Mouse (Mus musculus) megakaryocyte-erythroid progenitor cell, adult 5-6 weeks (primary cell): ENCODE measurements around the gene Trim25. TPM values are rescaled to one million over a fixed set of nuclear protein-coding genes. Genes with fewer than 3 reads are reported as not detected.
A peak's percentile ranks its signal among the peaks of the same experiment; 100 is the strongest.

Source experiments
- ATAC-seq: replicated peaks from 2 replicates; pipeline ENCODE4 v1.8.0; 2016; ENCODE audit warnings: mild to moderate bottlenecking, inconsistent platforms; ENCODE audit not compliant: severe bottlenecking, poor library complexity, low FRiP score, low TSS enrichment
- total RNA-seq, 2 experiments: library from RNA; stranded (forward) in 1 of 2; stranded (reverse) in 1 of 2; fragments of 200-1000, 215-1000 nt in 1 of 2; fragments of >200 nt in 1 of 2; fragmentation: Nextera tagmentation in 1 of 2; gene quantifications; 2 replicates each; pipeline ENCODE4 v1.2.3; 2014 to 2017

Gene Trim25
- total RNA-seq (2014; fragmentation: Nextera tagmentation) (35.5 and 49.4 TPM in 2 replicates), total RNA-seq (2017) (28.0 and 30.7 TPM in 2 replicates)

DNA sequence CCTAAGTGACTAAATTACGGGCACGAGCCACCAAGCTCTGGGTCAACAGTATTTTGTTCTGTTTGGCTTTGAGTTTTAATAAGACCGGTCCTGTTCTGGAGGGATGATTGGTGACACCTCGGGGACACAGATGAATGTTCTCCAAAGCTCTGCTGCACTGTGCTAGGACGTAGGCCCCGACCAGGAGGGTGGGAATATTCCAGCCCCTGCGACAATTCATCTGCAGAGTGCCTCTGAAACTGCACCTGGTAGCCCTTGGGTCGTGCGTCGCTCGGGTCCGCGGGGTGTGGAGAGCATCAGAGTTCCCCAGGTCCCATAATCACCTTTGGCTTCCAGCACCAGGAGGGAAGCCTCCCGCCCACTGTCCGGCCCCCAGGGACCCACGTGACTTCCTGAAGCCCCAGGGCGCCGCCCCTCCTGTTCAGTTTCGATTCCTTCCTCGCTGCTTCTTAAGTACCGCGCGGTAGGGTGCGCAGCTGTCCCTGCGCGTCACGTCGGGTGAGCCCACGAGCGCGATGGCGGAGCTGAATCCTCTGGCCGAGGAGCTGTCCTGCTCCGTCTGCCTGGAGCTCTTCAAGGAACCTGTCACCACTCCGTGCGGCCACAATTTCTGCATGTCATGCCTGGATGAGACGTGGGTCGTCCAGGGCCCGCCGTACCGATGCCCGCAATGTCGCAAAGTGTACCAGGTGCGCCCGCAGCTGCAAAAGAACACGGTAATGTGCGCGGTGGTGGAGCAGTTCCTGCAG, at the start of gene Trim25:
Trim25 (plus strand) TSS at position 403 of the 749 bp plus-strand sequence.
- ATAC-seq = peak; percentile 93

DNA sequence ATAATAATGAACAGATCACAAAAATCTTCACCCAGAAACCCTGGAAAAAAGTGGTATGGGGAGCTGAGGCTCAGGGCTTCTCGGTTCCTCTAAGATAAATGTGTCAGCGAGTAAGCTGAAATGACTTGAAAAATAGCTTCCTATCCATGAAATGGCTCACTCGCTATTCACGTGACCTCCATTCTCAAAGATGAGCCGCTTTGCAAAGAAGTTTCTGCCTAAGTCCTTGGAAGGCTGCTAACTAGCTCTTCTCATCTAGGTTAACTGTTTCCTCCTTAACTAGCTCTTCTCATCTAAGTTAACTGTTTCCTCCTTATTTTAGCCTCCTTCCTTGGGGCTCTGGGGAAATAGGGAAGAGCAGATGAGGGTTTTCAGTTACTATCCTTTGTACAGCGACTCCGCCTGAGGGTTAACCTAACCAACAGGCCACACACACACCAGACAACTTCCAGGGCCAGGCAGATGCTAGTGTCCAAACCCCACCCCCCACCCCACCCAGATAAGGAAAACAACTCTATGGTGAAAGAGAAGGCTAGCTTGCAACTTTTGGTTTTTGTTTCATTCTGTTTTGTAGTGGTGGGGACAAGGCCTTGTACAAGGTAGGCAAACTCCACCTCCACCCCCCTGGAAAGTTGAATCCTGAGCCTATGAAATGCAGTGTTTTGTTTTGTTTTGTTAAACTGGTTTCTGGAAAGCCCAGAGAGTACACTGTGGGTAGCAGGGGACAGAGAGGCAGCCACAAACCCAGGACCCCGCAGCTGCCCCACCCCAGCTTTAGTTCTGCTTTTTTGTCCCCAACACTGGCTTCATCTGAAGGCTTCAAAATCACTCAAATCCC, 49.2 kb upstream of the Trim25 start:
- no peak for ATAC-seq

DNA sequence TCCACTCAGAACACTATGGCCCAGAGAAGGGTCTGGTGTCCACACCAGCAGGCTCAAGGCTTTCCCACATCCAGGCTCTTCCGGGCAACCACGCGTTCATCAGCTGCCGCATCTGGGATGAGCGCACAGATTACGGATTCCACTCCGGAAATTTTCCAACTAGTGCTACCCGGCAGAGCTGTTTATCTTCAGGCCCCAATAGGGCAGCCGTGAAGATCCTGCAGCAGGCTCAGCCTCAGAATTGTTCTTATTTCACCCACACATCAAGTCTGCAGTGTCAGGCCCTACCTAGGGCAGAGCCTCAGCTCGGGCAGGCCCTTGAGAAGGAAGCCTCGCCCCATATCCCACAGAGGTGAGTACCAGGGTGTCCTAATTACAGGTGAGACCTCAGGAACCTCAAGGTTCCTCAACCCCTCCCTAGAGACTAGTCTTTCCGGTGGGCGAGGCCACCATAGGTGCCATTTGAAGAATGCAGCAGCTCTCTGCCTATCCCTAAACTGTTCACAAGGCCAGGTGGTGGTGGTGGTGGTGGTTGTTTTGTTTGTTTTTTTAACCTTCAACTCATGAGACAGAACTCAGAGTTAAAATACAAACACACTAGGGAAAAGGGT, 48.4 kb upstream of the Trim25 start:
- ATAC-seq = no peak

GRCm38 (mm10) chr11:88951576-88951975, 47.6 kb upstream of the Trim25 start:
- ATAC-seq = no peak

DNA sequence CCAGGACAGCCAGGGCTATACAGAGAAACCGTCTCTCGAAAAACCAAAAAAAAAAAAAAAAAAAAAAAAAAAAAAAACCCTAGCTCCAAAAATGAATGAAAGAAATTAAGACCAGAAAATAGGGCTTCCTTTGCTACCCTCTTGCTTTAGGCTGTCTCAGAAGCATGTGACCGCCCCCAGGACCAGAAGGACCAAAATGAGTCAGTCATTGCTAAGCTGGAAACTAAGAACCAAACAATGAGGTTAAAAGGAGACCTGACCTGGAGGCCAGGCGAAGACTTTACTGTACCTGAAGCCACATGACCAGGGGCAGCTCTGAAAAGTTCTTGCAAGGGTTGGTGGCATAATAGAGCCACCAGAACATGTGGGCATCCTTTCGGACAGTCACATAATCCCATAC, 47.1 kb upstream of the Trim25 start:
- ATAC-seq = no peak

DNA sequence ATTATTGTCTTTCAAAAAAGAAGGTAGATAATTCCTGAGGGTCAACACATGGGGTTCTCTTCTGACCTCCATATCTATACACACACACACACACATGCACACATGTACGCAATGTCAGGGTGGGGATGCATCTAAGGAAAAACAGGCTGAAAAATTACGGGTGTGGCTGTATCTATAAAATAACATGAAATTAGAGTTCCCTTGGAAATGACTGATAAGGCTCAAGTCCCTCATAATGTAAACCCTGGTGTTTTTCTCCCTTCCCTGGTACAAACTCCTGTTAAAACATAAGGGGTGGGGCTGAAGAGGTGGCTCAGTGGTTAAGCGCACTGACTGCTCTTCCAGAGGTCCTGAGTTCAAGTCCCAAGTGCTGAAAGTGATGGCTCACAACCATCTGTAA, 45.6 kb upstream of the Trim25 start:
- peak; percentile 34 for ATAC-seq

DNA sequence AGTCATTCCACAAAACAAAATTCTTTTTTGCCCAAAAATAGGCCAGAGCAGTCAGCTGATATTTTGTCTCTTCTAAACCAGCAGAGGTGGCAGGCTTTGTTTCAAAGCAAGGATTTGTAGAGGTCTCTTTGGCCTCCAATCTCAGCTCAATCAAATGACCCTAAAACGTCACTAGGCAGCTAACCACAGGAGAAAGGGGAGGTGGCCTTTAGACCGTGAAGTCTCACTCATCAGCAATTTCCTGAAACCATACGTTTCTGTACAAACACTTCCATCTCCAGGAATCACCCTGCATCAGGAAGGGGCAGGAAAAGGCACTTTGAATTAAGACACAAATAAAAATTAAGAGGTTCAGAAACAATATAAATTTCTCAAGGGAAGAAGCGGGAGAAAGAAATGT, 44.4 kb upstream of the Trim25 start:
- no peak for ATAC-seq

DNA sequence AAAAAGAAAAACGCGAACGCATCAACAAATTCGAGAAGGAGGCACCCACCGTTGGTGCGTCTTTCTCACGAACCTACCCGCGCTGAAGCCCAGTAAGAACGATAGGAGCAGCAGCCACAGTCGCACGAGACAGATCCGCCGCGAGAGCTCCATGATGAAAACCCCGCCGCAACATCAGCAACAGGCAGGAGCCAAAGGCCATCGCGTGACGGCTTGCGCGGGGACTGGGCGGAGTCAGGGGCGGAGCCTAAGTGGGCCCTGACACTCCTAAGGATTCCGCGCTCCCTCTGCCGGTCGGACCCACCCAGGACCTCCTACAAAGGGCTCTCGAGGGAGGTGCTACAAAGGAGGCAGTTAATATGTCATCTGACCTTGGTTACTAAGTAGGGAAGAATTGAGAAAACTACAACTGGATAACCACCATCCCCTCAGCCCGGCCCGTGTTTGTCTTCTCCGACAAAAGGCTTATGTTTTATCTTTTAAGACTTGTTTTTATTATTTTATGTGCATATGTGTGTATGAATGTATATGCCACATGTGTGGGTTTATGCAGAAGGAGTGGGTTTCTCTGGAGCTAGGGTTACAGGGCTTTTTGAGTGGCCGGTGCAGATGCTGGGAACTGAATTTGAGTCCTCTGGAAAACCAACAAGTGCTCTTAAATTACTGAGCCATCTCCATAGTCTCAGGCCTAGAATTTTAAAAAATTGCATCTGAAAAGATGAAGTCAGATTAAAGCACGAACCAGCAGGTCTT, 43.8 kb upstream of the Trim25 start, which contains the start of gene Scpep1:
Scpep1 (minus strand) TSS at position 249 of the 753 bp plus-strand sequence.
- peak; percentile 100 for ATAC-seq

GRCm38 (mm10) chr11:88958851-88959250, 40.3 kb upstream of the Trim25 start:
- ATAC-seq = no peak

DNA sequence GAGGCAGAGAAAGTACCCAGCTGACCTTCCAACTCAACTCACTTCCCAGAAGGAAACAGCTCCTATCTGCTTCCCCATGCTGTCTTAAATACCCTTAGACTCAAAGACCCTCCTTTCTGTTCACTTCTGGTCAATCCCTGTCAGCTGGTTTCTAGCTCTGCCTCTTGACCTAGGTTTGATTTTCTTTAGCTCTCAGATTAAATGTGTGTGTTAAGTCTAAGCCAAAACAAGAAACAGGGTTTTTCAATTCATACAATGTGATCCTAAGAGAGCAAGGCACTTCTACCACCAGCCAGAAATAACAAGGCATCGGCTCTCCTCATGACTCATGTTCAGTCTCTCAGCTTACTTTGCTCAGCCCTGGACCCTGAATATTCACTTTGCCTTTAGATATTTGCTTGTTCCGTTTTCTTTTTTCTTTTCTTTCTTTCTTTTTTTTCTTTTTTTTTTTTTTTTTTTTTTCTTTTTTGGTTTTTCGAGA, 32.3 kb upstream of the Trim25 start, which contains the start of gene Elobl:
Elobl (minus strand) TSS at position 51 of the 481 bp plus-strand sequence.
- no peak for ATAC-seq

GRCm38 (mm10) chr11:88970202-88970732, 28.9 kb upstream of the Trim25 start, which contains the start of gene Coil:
TSS of gene Coil (plus strand) at chr11:88970252.
- ATAC-seq = no peak

DNA sequence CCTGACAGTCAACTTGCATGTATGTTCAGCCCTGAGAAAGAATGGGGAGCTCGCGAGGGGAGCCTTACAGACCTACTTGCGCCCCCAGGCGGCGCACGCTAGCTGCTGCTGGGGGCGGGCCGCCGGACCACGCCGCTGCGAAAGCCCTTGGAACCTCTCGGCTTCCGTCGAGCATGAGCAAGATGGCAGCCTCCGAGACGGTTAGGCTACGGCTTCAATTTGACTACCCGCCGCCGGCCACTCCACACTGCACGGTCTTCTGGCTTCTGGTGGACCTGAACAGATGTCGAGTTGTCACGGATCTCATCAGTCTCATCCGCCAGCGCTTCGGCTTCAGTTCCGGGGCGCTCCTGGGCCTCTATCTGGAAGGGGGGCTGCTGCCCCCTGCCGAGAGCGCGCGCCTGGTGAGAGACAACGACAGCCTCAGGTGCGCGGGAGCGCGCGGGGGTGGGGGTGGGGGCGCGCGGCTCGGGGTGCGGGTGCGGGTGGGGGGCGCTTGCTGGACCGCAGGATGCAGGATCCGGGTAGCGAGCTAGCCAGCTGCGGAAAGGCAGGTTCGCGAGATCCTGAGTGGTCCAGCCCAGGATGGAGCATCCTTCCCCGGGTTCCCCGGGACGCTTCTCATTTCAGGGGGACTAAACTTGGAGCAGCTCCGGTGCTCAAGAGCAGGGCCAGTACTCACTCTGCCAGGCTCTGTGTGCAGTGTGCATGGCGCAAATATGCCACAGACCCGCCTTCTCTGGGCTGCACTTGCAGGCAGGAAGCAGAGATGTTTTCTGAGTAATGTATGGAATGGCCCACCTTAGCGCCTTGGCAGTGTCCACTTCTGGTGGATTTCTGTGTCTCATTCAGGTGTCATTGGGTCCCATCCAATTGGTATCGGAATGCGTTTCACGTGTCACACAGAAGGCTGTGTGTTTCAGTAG, 25.1 kb upstream of the Trim25 start:
- peak; percentile 88 for ATAC-seq

DNA sequence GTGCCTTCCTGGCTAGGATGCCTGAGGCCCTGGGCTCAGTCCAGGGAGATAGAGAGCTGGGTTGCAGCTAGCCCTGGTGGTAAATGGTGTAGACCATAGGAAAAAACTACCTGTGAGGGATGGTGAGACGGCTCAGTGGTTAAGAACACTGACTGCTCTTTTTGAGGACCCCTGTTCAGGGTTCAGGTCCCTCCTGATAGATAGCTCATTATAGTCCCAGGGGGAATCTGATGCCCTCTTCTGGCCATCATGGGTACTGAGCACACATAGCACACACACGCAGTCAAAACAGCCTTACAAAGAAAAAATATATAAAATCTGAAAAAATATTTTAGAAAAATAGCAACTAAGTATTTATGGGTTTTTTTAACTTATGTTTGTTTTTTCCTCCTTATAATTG, 22.9 kb upstream of the Trim25 start:
- 0 out of 2 replicates have a peak, but pooled peaks have one; percentile 23 for ATAC-seq

DNA sequence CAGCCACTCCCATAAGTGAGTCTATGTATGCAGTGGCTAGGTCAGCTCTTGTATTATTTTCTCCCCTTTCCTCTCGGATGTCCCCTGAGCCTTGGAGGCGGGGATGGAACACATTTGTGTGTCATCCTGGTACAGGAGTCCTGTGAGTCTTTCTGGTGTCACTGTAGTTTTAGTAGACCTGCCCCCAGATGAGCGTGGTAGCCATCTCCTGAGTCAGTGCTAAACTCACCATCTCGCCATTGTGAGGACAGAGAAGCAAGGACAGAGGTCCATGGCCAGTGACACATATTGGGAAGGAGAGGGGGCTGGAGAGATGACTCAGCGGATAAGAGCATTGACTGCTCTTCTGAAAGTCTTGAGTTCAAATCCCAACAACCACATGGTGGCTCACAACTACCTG, 22.0 kb upstream of the Trim25 start:
- no peak for ATAC-seq

DNA sequence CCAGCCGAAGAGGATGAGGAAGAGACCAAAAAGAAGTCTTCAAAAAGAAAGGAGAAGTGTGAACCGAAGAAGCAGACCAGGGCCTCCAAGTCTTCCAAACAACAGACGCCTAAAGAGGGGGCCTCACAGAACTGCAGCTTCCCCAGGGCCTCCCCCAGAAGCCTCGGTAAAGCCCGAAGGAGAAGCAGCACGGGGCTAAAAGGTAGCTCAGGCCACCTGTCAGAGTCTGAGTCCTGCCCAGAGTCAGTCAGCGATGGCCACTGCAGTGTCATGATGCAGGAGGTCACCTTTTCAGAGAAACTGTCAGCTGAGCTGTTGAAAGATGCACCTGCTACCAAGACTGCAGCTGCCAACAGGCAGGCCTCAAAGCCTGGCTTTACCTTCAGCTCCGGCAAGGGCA, 17.8 kb upstream of the Trim25 start:
- ATAC-seq = no peak

- ATAC-seq = no peak
These were observed 12.6 kb upstream of the Trim25 start for GRCm38 (mm10) chr11:88986616-88987015.

- no peak for ATAC-seq
These were observed 10.2 kb upstream of the Trim25 start for GRCm38 (mm10) chr11:88988956-88989355.

DNA sequence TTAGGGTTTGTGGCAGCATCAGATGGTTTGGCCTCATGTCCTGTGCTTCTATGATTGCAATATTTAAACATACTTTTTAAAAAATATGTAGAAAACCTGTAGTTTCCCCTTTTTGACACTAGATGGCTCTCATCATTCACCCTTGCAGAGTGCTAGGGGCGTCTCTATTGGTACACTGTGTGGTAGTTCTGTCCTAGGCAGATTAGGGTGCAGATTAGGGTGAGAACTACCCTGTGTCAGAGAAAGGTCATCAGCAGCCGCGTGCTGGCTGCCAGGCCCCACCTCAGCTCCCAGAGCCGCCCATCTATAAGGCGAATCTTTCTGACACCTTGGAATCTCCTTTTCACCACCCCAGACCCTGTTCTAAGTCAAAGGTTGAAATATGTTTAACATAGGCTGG, 9.6 kb upstream of the Trim25 start:
- peak; percentile 93 for ATAC-seq
